Mouse (Mus musculus): Measurements from ENCODE around the gene Fhl3. TPM values are rescaled to one million over a fixed set of nuclear protein-coding genes. Genes with fewer than 3 reads are reported as not detected.

Gene Fhl3
- polyA plus RNA-seq, 1 experiment: 2.2 TPM

GRCm38 (mm10) chr4:124752281-124753199, 52.0 kb downstream of the Fhl3 start:
- DNase-seq (ENCODE audit: extremely low spot score in 1 of 2, low spot score in 1 of 2): no peak

GRCm38 (mm10) chr4:124755526-124755925, 55.0 kb downstream of the Fhl3 start:
- DNase-seq (ENCODE audit: extremely low spot score in 1 of 2, low spot score in 1 of 2): no peak

Other genes starting within 250 kb of the Fhl3 start
- gene 3100002H09Rik, start 89.9 kb upstream of the Fhl3 start, polyA plus RNA-seq (2012; rRNA removed): 0.14 and 0.21 TPM in 2 replicates
- 6.9 and 11.6 TPM in 2 replicates for gene Pou3f1, start 43.9 kb upstream of the Fhl3 start, polyA plus RNA-seq (2012; rRNA removed)
- gene Utp11, start 7.1 kb upstream of the Fhl3 start, polyA plus RNA-seq (2012; rRNA removed): 19.0 and 20.7 TPM in 2 replicates
- gene Sf3a3, start 14.1 kb downstream of the Fhl3 start, polyA plus RNA-seq (2012; rRNA removed): 35.5 and 40.4 TPM in 2 replicates
- gene Inpp5b, start 41.1 kb downstream of the Fhl3 start, polyA plus RNA-seq (2012; rRNA removed): 58.0 and 71.4 TPM in 2 replicates
- 12.9 and 13.2 TPM in 2 replicates for gene Mtf1, start 101.4 kb downstream of the Fhl3 start, polyA plus RNA-seq (2012; rRNA removed)
- 34.5 and 36.8 TPM in 2 replicates for gene Yrdc, start 150.0 kb downstream of the Fhl3 start, polyA plus RNA-seq (2012; rRNA removed)
- 91.4 and 98.1 TPM in 2 replicates for gene 1110065P20Rik, start 150.5 kb downstream of the Fhl3 start, polyA plus RNA-seq (2012; rRNA removed)
- 48.7 and 52.5 TPM in 2 replicates for gene Maneal, start 161.5 kb downstream of the Fhl3 start, polyA plus RNA-seq (2012; rRNA removed)
- 49.8 and 50.9 TPM in 2 replicates for gene Epha10, start 180.2 kb downstream of the Fhl3 start, polyA plus RNA-seq (2012; rRNA removed)
- 20.9 and 21.3 TPM in 2 replicates for gene 9930104L06Rik, start 236.3 kb downstream of the Fhl3 start, polyA plus RNA-seq (2012; rRNA removed)
- 2.0 and 2.6 TPM in 2 replicates for gene Cdca8, start 238.6 kb downstream of the Fhl3 start, polyA plus RNA-seq (2012; rRNA removed)